Mouse (Mus musculus) monocyte, adult 5-6 weeks (primary cell): Measurements from ENCODE around the gene Synpr. TPM values are rescaled to one million over a fixed set of nuclear protein-coding genes. Genes with fewer than 3 reads are reported as not detected.
"Not testable (repeated sequence)": the region's sequence is repeated elsewhere in the genome, so short reads cannot be mapped to it uniquely, and the experiment has no call there.

Experiments used
- ATAC-seq: fragments of 153-309, 156-312 bp; replicated peaks from 2 replicates; pipeline ENCODE4 v1.8.0; 2017; ENCODE audit warnings: mild to moderate bottlenecking; ENCODE audit not compliant: low TSS enrichment, insufficient number of reproducible peaks, severe bottlenecking, poor library complexity, low FRiP score
- total RNA-seq: library from RNA; stranded (forward); fragments of 200-1000, 200-491, 200-594 nt; gene quantifications from 3 replicates; pipeline ENCODE4 v1.2.3, GENCODE M21; 2017

Gene Synpr
- total RNA-seq, result not detected in 3 replicates

- no peak for ATAC-seq
Observed at GRCm38 (mm10) chr14:13284091-13284844, at the start of gene Synpr. Synpr (plus strand) TSS chr14:13284780.

GRCm38 (mm10) chr14:13236929-13237328, 47.7 kb upstream of the Synpr start:
- no peak for ATAC-seq

- ATAC-seq, result no peak
Observed at GRCm38 (mm10) chr14:13247431-13247830, 37.1 kb upstream of the Synpr start.

- ATAC-seq, result no peak
Observed at GRCm38 (mm10) chr14:13249361-13249760, 35.2 kb upstream of the Synpr start.

GRCm38 (mm10) chr14:13252594-13252993, 32.0 kb upstream of the Synpr start:
- no peak for ATAC-seq

- ATAC-seq, result not testable (repeated sequence)
Observed at GRCm38 (mm10) chr14:13254741-13255140, 29.8 kb upstream of the Synpr start.

- no peak for ATAC-seq
Observed at GRCm38 (mm10) chr14:13262406-13262805, 22.2 kb upstream of the Synpr start.

GRCm38 (mm10) chr14:13266331-13266730, 18.2 kb upstream of the Synpr start:
- ATAC-seq, result no peak

- ATAC-seq, result no peak
Observed at GRCm38 (mm10) chr14:13267181-13267580, 17.4 kb upstream of the Synpr start.

- ATAC-seq, result no peak
Observed at GRCm38 (mm10) chr14:13283211-13283610, 1.4 kb upstream of the Synpr start.

GRCm38 (mm10) chr14:13284845-13285198, 242 bp downstream of the Synpr start:
- ATAC-seq, result no peak

- no peak for ATAC-seq
Observed at GRCm38 (mm10) chr14:13285341-13286130, 956 bp downstream of the Synpr start.

GRCm38 (mm10) chr14:13294200-13294599, 9.6 kb downstream of the Synpr start:
- no peak for ATAC-seq

GRCm38 (mm10) chr14:13314323-13314722, 29.7 kb downstream of the Synpr start:
- no peak for ATAC-seq

GRCm38 (mm10) chr14:13328461-13328860, 43.9 kb downstream of the Synpr start:
- ATAC-seq, result no peak

GRCm38 (mm10) chr14:13332497-13333306, 48.1 kb downstream of the Synpr start:
- no peak for ATAC-seq

GRCm38 (mm10) chr14:13333372-13333771, 48.8 kb downstream of the Synpr start:
- ATAC-seq, result no peak

- no peak for ATAC-seq
Observed at GRCm38 (mm10) chr14:13336162-13336561, 51.6 kb downstream of the Synpr start.

- no peak for ATAC-seq
Observed at GRCm38 (mm10) chr14:13340688-13341087, 56.1 kb downstream of the Synpr start.
